Mouse (Mus musculus) erythroblast, embryonic 14.5 days (primary cell): Measurements from ENCODE around the gene Tfeb.

Experiments used
- GATA1 ChIP-seq: IDR thresholded peaks from 2 replicates; pipeline ENCODE4 v1.6.1; 2012; ENCODE audit warnings: low read length, inconsistent platforms, mixed read lengths
- TAL1 ChIP-seq: IDR thresholded peaks from 3 replicates; pipeline ENCODE4 v1.6.1; 2012; ENCODE audit warnings: low read length, inconsistent platforms, mixed read lengths

- TF ChIP-seq GATA1 (no peak), TAL1 (no peak)
Measured at GRCm38 (mm10) chr17:47802806-47803205, 66.0 kb downstream of the Tfeb start.
